Mouse (Mus musculus): Measurements from ENCODE around the gene 2310033P09Rik.
A peak's percentile ranks its signal among the peaks of the same experiment; 100 is the strongest.

2310033P09Rik gene

DNA sequence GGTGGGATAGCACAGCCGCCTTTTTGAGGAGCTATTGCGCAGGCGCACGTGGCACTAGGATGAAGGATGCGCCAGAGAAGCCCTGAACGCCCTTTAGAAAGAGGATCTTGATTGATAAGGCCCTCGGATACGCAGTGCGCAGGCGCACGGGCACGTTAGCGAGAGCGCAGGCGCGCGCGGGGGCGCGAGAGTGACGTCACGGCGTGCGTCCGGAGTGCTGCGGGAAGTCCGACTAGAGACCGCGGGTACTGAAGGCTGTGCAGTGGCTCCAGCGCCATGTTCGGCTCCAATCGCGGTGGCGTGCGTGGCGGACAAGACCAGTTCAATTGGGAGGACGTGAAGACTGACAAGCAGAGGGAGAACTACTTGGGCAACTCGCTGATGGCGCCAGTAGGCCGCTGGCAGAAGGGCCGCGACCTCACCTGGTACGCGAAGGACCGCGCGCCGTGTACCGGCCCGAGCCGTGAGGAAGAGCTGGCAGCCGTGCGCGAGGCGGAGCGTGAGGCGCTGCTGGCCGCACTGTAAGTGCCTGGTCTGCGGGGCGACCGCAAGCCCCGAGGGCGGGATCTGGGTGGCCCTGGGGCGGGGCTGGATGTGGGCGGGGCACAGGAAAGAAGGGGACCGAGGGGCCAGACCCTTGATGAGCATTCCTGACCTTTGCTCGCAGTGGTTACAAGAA is at the start of gene 2310033P09Rik:
Gene 2310033P09Rik, plus strand, starts transcription at position 169 of the 679 bp plus-strand sequence.
- DNase-seq: peak; percentile 92 to 93

DNA sequence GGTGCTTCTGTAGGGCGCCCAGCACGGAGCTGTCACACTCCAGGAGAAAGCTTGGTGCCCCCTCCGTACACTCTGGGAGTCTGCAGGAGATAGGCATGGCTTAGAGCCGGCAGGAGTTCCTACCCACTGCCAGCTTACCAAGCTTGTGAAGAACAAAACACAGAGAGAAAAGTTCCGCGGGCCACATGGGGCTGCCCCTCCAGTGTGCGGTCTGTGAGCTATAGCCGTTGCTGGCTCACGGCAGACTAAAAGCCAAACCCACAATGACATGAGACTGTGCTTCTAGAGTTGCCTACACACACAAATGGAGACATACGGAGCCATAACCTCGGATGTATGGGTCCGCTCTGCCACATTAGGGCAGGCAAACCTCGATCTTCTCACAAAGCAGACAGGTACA is 49.0 kb upstream of the 2310033P09Rik start:
- DNase-seq: no peak

DNA sequence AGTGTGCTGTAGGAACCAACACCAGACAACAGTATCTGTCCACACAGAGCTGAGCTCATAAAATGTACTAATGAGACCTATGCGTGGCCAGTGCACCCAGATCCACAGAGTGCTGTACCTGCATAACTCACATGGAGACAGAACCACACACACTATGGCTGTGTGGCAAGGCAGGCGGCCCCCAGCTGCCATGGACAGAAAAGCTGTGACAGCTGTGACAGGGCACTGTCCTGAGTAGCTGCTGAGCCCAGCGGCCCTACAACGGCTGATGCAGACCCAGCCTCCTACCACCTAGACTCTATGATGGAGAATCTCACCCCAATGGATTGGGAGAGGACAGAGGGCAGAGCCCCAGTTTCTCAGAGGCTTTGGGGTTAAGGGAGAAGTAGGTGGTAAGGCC is 48.6 kb upstream of the 2310033P09Rik start:
- DNase-seq: no peak

DNA sequence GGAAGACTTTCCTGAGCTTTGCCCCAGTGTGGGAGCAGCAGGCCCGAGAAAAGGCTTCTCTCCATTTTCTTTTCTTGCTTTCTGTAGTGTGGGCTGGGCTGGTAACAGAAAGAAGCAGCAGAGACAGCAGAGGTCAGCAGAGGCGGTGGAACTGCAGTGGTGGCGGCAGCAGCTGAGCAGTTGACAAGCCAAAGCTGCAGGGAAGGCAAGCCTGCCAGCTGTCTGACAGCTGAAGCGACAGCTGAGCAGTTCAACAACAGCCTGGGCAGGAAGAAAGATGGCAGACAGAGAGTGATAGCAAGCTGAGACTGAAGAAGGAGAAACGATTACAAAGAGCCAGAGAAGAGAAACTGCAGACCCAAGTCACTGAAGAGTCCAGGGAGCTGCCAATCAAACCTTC is 46.7 kb upstream of the 2310033P09Rik start:
- no peak for DNase-seq

DNA sequence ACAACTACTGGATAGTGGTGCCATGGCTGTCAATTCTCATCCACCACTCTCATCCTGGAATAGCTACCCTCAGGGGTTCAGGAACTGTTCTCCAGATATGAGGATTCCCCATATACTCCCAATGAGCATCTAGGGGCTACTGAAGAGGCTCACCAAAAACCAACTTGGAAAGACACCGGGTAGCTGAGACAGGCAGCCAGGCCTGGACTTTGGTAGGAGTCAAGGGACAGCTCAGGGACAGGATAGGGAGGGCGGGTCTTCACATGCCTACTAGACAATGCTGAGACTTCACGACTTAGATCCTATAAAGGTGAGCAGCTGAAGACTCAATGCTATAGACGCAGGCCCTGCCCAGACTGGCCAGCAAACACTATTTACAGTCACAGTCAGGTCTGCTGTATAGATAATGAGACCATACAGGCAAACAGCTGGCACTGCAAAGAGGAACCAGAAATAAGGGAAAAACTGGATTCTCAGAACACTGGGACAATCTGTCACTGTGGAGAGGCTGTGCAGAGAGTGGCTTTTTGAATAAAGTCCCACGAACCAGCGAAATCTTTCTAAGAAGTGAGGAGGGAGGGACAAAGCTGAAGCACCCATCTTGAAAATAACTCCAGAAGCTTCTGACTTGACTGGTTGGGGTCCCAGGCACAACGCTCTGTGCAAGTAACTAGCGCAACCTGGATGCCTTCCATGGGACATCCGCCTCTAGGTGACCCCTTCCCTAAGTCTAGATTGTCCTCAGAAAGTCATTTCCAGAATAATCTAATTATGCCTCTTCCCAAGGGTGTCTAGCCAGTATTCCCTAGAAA is 45.5 kb upstream of the 2310033P09Rik start:
- no peak for DNase-seq

DNA sequence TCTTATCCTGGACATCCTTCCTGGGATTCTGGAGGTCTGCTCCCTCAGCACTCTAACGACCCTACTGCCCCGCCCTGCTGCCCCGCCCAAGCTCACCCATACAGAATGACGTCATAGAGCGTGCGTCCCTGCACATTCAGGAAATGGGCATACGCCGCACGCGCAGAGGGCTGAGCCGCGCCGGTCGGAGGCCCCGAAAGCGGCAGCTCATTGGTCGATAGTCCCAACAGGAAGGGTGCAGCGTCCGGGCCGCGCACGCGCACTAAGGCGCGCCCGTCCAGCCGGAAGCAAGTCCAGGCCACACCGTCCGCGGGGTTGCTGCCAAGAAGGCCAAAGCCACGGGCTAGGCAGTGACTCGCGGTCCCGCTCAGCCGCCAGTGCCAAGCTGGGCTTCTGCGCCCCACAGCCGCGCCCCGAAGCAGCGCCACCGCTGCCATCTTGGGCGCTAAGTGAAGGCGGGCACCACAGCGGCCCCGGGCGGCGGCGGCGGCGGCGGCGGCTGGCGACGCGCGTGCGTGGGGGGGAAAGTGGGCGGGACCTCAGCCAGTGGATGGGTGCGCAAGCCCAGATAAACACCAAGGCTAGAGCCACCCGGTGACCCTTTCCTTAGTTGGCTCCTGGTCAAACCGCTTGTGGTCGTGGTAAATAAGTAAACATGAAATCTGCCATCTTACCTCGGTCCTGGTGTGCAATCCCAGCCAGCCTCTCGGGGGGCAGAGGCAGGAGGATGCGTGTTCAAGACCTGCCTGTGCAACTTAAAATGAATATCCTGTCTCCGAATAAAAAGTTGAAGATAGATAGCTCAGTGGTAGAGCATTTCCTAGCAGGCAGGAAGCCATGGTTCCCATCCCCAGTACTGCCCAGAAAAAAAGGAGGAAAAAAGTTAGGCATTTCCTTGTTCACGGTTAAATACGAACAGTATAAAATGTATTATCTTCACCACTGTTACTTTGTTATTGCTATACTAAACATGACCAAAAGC is 44.6 kb upstream of the 2310033P09Rik start, which contains the start of gene Iba57:
Gene Iba57, minus strand, starts transcription at position 485 of the 982 bp plus-strand sequence.
- DNase-seq: peak; percentile 99

DNA sequence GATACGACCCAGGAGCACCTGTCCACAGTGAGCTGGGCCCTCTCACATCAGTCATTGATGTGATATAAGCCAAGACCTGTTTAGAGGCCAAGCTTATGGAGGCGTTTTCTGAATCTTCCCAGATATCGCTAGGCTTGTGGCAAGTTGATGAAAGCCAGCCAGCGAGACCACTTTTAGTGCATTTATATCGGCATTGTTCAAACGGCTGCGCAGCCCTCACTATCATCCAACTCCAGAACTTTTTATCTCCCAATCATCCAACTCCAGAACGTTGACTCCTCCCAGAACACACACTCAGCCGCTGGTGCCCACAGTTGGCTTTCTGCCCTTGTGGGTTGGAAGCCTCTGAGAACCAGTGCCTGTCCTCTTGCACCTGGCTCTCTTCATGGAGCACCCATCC is 43.7 kb upstream of the 2310033P09Rik start:
- DNase-seq: no peak

DNA sequence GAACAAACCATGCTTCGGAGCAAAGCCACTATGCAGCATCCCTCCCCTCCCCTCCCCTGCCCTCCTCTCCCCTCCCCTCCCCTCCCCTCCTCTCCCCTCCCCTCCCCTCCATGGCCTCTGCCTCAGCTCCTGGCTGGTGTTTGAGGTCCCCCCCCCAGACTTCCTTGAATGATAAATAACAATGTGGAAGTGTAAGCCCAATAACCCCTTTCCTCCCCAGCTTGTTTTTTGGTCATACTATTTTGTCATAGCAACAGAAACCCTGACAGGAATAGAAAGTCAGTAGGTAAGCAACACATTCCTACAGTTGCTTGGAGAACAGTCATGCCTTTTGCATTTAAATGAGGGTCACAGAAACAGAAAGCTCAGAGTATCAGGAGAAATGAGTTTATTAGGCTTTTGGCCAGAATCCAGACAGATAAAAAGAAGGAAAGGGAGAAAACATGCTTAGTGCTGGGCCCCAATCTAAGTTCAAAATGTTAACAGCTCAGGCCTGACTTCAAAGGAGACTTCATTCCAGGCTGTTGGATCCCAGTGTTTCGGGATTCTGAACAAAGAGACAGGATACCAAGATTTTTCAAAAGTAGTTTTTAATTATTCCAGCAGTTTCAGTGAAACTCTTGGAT is 42.4 kb upstream of the 2310033P09Rik start:
- DNase-seq: no peak

DNA sequence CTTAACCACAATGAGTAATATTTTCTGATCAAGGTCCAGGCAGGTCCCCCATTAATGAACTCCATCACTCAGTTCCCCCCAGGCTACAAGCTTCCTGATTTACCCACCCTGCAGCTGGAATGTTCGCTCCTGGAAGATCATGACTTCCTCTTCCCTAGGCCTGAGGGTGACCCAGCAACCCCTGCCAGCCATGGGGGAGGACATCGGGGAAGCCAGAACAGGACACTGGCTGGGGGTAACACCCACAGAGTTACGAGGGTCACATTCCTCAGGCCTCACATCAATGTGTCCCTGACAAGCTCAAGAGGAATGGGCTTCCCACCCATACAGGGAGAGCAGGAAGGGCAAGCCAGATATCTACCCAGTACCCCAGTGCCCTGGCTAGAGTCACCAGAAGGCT is 38.3 kb upstream of the 2310033P09Rik start:
- no peak for DNase-seq

DNA sequence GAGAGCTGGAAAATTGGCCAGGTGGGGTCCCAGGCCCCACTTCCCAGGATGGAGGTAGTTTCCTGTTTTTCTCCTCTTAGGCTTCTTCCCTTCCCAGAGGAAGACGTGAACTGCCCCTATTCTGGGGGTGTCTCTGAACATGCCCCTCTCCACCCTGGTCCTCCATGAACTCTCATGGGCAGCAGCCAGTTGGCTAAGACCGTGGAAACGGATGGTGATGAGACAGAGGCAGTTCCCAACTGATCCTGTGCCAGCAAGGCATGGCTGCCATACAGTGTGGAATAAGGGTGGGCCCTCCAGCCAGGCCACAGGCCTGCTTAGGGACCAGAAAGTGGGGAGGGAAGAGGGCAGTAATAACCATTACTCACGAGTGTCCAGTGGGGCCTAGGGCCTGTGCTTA is 37.6 kb upstream of the 2310033P09Rik start:
- no peak for DNase-seq

DNA sequence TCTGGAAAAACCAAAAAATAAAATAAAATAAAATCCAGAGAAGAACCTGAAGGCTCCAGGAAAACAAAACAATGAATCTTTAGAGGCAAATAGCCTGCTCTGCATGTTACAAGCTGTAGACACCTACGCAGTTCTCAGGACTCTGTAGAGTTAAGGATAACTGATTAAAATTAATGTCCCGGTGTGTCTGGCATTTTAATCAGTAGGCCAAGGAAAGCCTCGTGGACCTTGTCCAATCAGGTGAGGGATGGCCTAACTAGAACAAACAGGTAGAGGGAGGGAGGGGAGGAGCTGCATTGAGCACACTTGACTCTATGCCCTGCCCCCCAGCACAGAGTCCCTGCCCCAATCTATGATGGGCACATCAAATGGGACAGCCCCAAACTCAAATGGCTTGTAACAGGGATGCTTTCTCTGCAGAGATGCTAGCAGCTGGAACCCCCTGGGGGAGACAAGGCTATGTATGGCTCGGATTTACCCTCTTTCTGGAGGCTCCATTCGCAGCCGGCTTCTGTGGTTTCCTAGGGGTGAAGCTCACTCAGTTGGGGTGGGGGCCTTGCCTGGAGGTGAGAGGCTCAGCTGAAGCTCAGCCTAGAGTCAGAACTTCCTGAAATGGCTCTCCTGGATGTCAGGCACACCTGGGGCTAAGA is 33.8 kb upstream of the 2310033P09Rik start:
- no peak for DNase-seq

DNA sequence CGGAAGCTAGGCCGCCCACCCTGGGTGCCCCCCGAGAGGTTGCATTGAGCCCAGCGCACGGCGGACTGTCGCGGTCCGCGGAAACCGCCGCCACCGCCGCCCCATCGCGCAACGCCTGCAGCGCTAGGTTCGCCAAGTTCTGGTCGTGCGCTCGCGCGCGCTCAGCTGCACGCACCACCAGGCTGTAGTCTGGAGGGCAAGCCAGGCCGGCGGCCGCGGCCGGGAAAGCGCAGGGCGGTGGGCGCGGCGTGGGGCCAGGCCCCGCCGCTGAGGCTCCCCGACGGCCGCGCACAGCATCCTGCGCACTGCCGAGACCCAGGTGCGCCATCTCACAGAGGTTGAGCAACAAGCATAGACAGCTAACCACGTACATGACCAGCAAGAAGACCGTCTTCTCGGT is 31.6 kb upstream of the 2310033P09Rik start:
- no peak for DNase-seq

DNA sequence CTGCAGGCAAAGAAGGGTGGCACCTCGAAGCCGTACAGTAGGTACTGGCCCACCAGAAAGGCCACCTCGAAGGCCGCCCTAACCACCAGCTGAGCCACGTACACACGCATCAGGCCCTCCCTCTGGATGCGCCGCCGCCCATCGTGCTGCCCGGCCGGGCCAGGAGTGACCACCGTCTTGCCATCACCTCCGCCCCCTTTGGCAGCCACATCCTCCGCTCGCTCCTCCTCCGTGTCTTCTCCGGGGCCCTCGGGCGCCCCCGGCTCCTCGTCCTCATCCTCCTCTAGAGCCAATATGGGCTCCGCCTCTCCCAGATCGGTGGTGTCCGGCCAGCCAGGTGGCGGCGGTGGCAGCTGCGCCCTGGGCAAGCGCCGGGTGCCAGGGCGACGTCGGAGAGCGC is 31.2 kb upstream of the 2310033P09Rik start:
- DNase-seq: no peak

DNA sequence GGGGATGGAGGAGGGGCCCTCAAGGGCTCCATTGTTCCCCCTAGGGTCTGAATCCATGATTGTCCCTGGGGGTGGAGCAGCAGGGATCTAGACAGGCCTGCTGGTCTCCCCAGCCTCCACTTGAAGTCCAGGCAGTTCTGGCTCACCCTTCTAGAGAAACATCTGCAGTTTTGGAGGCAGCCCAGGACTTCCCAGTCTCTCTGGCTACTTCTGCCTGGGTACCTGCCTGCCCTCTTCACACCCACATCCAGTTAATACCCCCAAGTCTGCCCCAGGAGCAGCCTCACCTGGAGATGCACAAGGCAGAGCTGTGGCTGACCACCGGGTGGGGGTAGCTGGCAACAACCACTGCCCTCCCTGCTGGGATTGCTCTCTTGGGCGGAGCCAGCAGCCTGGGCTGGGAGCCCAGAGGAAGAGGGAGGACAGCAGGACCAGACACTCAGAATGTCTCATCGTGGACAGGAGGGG is 25.2 kb upstream of the 2310033P09Rik start, which contains the start of gene Gjc2:
Gene Gjc2, minus strand, starts transcription at position 350 of the 468 bp plus-strand sequence.
- peak in 1 of 2 experiments; percentile 39 for DNase-seq

DNA sequence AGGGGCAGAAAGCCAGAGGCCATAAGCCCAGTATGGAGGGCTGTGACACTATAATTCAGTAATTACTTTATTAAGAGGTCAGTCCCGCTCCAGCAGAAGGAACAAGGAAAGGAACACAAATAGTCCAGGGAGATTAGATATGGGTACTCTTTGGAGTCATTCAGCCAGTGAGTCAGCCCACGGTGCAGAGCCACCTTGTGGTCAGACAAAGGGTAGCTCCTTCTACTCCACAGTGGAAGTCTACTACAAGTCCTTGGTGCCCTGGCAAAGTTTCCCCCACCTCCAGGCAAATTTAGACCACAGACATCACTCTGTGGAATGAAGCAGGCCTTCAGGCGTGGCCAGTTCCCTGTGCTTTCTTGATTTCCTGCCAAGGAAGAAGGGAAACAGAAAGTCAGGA is 24.3 kb upstream of the 2310033P09Rik start:
- DNase-seq: peak; percentile 41 to 59

DNA sequence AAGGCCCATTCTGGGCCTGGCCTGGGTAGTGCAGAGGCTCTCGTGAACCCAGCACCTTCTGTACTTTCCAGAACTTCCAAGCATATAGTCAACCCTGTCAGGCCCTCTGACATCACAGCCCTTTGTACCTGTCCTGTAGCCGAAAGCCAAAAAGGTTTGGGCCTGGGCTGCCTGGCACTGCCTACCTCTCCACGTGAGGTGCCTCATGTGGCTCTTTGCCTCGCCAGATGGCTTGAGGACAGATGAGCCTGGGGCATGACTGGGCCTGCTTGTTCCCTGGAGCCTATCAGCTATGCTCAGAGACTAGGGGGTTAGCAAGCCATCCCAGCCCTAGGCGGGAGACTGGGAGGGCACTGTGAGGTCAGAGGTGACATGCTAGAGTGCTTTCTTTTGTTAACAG is 22.6 kb upstream of the 2310033P09Rik start:
- DNase-seq: no peak

DNA sequence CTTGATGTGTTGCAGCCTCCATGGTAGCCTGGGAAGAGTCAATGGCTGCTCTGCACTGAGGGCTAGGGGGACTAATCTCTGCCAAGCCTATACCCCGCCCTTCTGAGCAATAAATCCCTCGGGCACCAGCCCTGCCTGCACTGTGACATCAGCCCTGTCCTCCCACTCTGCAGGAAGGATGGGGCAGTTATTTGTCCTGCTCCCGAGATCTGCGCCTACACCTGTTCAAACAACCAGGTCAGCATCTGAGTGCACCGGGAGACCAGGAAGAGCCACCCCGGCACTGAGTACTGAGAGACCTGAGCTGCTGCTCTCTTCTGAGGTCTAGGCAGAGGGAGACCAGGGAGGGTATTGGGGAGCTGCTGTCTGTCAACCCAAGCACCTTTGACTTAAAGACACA is 20.4 kb upstream of the 2310033P09Rik start:
- no peak for DNase-seq

DNA sequence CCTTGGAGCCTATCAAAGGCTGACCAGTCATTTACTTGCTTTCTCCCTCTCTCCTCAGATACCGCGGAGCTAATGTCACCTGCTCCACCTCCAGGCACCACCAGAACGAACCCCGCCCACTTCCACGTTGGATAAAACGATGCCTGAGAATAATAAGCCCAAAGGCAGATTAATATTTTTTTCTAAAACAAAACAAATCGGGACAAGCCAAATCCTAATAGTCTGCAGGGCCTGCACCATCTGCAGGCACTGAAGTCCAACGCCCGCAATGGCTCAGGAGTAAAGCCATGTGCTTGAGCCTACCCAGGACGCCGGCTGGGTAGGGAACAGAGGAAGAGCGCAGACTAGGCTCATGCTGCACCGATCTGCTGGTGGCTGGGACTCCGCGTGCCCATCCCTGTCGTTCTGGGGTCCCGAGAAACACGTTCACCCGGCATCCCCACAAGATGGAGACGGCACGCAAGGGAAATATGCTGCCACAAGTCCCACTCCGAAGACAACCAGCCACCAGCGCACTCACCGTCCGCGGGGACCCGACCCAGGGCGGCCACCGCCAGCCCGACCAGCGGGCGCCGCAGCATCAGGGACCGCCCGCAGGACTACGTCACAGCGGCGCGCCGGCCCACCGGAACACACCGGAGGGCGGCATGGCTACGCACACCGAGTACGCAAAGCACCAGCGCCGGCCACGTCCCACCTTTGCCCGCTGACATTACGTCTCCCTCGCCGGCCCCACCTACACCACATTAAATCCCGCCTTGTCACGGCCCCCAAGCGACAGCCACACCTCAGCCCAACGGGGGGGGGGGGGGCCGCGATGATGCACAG is 16.7 kb upstream of the 2310033P09Rik start:
- DNase-seq: peak; percentile 95

DNA sequence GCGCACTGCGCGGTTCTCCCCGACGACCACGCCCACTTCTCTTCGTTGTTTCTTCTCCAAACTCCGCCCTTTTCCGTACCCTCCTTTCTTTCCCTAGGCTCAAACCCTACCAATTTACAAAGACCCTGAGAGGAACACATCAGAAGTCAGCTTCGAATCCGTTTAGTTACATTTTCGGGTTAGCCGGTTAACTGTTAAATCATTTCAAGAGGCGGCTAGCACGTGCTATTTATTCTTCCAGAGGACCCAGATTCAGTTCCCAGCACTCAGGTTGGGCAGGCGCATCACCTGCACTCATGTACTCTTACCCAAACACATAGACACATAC is 16.1 kb upstream of the 2310033P09Rik start, which contains the start of gene Guk1:
Gene Guk1, minus strand, starts transcription at position 154 of the 328 bp plus-strand sequence.
- DNase-seq: no peak

DNA sequence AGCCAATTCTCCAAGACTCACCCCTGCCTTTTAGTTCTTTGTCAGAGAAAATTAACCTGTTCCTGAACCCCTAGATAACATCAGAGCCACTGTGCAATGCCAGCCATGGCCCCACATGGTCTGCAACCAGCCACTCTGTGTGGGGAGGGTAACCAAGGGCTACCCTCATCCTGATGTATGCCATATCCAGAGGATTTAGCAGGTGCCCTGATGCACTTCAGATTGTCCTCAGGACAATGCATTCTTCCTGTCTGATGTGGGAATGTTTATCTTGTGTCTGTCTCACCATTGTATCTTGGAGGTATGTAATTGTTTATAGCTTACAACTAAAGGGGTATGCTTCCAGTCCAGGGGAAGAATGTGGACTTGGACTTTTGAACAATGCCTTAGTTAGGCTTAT is 11.9 kb upstream of the 2310033P09Rik start:
- no peak for DNase-seq

Measured in lung, adult 18-20 months (tissue).